Mouse (Mus musculus) T-helper 17 cell (primary cell): ENCODE measurements around the gene Cldnd1.

Experiments used
- in situ Hi-C, 2 experiments: fragments of 300-600 bp; cut with MboI, MseI; formaldehyde crosslinking; loops; 1 replicate in 1 of 2; 2 replicates in 1 of 2; pipeline ENCODE4 v1.15.1; 2025; ENCODE audit warnings: high pct_unique_total_duplicates in 2 of 2

The Cldnd1 gene

DNA sequence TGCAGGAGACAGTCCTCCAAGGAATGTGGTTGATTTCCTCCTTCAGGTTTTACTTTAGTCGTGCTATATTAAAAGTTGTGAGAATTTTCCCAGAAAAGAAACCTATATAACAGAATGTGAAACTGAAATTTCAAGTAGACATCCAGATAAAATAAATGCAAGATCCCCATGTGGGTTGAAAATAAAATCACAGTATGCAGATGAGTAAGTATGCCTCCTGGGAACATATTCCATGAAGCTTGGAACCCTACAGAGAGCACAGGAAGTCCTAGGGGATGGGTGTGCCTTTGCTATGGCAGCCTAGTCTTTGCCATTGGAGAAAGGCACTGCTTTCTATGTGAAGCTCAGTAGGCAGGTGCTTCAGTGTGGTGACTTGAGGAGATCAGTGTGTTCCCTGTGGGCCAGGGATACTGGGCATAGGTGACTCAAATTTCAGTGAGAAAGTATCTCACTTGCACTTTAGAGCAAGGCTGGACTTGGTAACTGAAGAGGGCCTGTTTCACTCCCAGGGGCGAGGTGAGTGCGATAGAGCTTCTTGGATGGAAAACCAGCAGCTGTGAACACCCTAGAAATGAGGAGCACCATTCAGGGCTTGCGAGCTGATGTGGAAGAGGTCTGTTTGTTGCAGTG lies 20.3 kb upstream of the Cldnd1 start:
- in situ Hi-C loops: loop anchor here (10.0 to 25.0 kb wide), 4 partner anchors 780 to 1470 kb away; partner anchors contain the start of gene Tbc1d23 (in 1 of the 2)

DNA sequence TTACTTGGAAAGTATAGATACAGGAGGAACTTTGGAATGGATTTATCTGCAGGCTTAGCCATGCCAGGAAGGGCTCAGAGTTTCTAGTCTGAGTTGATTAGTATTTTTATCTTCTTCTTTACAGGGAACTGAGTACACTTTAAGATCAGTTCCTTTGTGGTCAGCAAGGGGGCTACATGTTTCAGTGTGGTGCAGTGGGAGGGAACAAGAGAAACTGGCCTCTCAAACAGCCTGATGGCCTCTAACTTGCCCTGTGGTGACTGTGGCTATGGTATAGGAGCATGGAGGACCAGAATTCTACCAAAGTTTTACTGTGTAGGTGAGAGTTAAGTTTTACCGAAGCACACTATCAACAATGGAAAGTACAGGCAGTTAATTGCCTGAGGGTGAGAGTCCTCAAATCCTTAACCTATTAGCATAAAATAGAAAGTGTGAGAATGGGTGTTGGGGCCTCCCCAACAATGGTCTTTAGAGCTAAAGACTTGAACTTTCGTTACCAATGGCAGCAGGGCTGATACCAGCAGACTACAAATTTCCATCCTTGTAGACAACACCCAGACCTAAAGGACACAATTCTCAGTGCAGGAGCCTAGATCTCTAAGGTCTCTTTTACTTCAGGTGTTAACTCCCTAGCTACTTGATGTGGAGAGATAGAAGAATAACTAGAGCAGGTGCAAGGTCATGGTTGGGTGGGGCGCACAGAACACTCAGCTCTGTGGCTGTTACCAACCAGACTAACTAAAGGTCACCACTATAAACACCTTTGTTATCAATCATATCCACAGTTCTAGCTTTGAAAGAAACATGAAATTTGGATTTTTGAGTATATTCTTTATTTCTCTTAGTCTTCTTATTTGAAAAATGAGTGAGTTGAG lies 18.9 kb upstream of the Cldnd1 start:
- in situ Hi-C loops: loop anchor here (10.0 to 25.0 kb wide), 4 partner anchors 778 to 1472 kb away; partner anchors contain the start of gene Tbc1d23 (in 1 of the 2)

DNA sequence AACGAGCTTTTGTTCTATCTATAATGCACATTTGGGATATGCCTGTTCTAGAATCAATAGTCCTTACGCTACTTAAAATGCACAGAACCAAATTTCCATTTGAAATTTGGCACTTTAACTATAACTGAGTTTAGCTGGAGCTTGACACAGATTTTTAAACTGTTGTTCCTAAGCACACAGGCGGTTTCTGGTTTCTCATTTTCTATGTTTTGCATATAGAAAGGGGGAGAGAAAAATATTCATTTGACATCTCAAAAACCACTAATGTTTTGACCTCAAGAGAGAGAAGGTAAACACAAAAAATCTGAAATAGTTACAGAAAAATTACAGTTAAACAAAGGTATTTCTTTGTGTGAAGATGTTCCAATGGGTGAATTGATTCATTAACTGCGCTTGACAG lies 18.2 kb upstream of the Cldnd1 start:
- in situ Hi-C loops: loop anchor here (10.0 to 25.0 kb wide), 4 partner anchors 778 to 1472 kb away; partner anchors contain the start of gene Tbc1d23 (in 1 of the 2)

DNA sequence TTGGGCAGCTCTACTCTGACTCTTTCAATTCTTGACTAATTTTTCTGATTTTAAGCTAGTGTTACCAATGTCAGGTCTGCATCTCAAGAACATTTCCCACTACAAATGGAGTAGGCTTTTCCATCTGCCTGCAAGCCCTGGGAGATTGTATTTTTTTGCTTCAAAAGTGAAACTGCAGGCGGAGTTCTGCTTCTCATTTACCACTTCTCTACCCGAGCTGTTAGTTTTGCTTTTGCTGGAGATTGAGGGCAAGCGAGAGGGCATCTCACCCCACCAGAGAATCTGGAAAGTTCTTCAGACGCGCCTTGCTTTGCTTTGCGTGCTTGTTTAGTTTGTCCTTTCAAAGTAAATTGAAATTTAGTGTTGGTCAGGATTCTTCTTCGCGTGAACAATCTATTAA lies 15.5 kb upstream of the Cldnd1 start:
- in situ Hi-C loops: loop anchor here in 1 of 2 experiments (25.0 kb wide), 3 partner anchors 775 to 1475 kb away; partner anchors contain the start of gene Tbc1d23

GRCm38 (mm10) chr16:58713128-58713527 lies 14.6 kb upstream of the Cldnd1 start:
- in situ Hi-C loops: loop anchor here in 1 of 2 experiments (25.0 kb wide), 3 partner anchors 774 to 1476 kb away; partner anchors contain the start of gene Tbc1d23

DNA sequence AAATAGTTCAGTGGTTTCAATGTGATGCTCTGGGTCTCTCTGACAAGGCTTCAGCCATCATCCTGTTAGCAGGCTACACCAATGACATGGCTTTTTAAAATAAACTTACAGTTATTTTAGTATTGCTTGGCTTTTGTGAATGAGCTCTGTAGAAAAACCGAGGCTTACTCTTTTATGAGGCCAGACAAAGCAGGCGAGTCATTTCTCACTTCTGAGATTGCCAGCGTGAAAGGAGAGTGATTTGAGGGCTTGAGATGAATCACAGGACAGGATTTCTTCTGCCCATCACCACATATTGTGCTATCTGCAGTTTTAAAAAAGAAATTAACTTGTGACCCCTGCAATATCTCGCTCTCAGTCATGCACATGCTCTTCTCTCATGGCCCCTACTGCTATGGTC lies 12.7 kb upstream of the Cldnd1 start:
- in situ Hi-C loops: loop anchor here in 1 of 2 experiments (25.0 kb wide), 3 partner anchors 772 to 1478 kb away; partner anchors contain the start of gene Tbc1d23

- in situ Hi-C loops: loop anchor here in 1 of 2 experiments (25.0 kb wide), 3 partner anchors 769 to 1481 kb away; partner anchors contain the start of gene Tbc1d23
Observed at GRCm38 (mm10) chr16:58718666-58719120, 9.0 kb upstream of the Cldnd1 start, which contains the start of gene Gpr15. Gpr15 (minus strand) TSS chr16:58719070.

- in situ Hi-C loops: loop anchor here in 1 of 2 experiments (25.0 kb wide), 3 partner anchors 765 to 1485 kb away; partner anchors contain the start of gene Tbc1d23
Observed at GRCm38 (mm10) chr16:58722292-58722691, 5.4 kb upstream of the Cldnd1 start.

DNA sequence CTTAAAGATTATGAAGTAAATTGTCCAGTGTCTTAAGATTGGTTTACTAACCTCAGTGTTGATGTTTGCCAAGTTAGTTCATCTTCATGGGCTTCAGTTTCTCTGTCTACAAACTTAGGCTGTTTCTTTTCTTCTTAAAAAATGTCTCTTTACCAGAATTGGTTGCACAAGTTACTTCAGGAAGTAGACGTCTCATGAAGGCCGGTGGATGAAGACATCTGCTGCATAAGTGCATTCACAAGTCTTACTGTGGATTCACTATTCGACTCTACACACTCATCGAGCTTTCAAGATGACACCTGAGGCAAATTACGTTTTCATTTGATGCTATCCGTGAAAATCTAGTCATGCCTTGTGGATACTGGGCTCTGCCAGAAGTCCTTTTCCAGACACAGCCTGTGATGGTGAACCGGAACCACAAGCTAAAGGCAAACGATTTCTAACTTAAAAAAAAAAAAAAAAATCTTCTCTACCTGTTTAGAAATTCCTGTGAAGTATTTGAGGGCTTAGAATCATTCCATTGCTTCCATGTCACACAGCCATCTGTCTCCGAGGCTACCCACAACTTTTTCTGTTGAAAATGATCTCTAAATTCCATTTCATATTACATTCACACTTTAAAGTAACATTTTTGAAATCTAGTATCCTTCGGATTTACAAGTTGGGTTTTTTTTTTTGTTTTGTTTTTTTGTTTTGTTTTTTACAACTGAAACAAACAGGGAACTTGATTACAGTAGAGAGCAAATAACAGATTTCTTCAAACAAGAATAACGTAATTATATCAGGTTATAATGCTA lies 832 bp upstream of the Cldnd1 start:
- in situ Hi-C loops: no loop called here

GRCm38 (mm10) chr16:58728176-58728671 lies 514 bp downstream of the Cldnd1 start:
- in situ Hi-C loops: no loop called here

DNA sequence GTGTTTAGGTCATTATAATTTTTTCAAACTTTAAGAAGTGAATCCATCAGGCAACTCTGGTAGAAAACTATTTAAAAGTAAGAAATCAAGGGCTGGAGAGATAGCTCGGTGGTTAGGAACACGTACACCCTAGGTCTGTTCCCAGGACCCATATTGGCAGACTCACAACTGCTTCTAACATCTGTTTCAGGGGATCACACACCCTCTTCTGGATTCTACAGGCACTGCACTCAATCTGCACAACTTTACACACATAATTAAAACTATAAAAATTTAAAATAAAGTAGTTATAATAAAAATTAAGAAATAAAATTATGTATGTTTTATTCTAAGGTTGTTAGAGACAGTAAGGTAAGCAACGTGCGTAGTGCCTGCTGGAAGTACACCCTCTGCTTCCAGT lies 10.5 kb downstream of the Cldnd1 start:
- in situ Hi-C loops: loop anchor here in 1 of 2 experiments (10.0 kb wide), 1 partner anchor 223 kb away; no protein-coding TSS in a partner anchor

DNA sequence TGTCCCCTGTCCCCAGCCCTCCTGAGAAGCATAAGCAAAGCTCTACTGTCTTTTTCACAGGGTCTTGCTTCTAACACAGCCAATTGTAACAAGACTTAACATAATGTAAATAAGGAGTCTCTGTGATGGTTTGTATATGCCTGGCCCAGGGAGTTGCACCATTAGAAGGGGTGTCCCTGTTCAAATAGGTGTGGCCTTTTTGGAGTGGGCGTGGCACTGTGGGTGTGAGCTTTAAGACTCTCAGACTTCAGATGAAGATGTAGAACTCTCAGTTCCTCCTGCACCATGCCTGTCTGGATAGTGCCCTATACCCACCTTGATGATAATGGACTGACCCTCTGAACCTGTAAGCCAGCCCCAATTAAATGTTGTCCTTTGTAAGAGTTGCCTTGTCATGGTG lies 11.1 kb downstream of the Cldnd1 start:
- in situ Hi-C loops: loop anchor here in 1 of 2 experiments (10.0 kb wide), 1 partner anchor 224 kb away; no protein-coding TSS in a partner anchor

DNA sequence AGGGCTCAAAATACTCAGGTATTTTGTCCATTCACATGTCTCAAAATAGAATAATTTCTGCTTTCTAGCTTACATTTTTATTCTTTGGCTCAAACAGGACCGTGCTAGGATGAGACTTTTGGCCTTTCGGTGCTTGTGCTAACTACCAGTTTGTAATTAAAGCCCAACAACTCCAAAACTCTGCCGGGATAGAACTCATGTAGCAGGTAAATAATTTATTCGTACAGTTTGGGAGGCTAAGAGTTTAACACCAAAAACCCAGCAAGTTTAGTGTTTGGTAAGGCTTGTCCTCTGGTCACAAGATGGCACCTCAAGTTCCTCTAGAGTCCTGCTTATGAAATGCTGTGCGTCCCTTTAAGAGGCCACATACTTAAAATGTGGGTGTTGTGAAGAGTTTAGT lies 13.0 kb downstream of the Cldnd1 start:
- in situ Hi-C loops: no loop called here

DNA sequence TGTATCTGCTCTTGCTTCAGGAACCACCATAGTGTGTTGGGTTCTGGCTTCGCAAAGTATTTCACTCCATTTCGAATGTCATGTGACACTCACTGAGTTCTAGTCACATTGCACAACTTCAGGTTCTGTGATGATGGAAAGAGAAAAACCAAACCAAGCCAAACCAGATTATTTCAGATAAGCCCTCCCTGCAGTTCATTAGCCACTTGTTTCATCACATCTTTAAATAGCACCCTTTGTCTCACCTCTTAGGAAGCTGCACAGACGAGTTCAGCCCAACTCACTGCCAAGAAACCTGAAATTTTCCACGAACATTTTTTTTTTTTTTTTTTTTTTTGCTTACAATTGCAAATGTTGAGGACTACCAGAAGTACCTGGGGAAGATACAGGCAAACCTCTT lies 19.0 kb downstream of the Cldnd1 start:
- in situ Hi-C loops: no loop called here

- in situ Hi-C loops: loop anchor here in 1 of 2 experiments (10.0 kb wide), 1 partner anchor 297 kb away; no protein-coding TSS in a partner anchor
Observed at GRCm38 (mm10) chr16:58751314-58751713, 23.6 kb downstream of the Cldnd1 start.

GRCm38 (mm10) chr16:58756191-58756590 lies 28.5 kb downstream of the Cldnd1 start:
- in situ Hi-C loops: loop anchor here in 1 of 2 experiments (10.0 kb wide), 1 partner anchor 301 kb away; no protein-coding TSS in a partner anchor

DNA sequence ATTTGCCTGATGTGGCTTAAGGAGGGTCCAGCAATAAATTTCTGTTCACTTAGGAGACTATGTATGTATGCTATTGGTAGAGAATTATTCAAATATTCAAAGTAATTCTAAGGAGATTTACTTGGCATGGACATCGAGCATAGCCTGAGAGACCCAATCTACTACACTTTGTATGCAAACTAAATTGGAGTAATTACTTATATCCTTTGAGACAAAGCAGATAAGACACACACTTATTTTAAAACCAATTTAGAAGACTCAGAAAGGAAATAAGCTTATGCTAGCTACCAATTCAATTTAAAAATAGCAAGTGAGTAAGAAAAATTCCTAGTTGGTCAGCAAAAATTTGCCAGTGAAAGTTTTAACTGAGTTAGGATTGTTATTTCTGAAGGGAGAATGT lies 35.4 kb downstream of the Cldnd1 start, which contains the start of gene Olfr172:
Gene Olfr172 (minus strand): TSS at position 101 of the 400 bp plus-strand sequence.
- in situ Hi-C loops: no loop called here
